Mouse (Mus musculus) cerebral cortex, adult 2 months (tissue): ENCODE measurements around the gene Actb.

Source experiments
- WGBS: fragments of 180-500 bp; shearing (Covaris S2); methylation state at CpG from one replicate; pipeline ENCODE4 v1.1.7; 2018; 5-methylcytosine and 5-hydroxymethylcytosine counted together

The Actb gene

DNA sequence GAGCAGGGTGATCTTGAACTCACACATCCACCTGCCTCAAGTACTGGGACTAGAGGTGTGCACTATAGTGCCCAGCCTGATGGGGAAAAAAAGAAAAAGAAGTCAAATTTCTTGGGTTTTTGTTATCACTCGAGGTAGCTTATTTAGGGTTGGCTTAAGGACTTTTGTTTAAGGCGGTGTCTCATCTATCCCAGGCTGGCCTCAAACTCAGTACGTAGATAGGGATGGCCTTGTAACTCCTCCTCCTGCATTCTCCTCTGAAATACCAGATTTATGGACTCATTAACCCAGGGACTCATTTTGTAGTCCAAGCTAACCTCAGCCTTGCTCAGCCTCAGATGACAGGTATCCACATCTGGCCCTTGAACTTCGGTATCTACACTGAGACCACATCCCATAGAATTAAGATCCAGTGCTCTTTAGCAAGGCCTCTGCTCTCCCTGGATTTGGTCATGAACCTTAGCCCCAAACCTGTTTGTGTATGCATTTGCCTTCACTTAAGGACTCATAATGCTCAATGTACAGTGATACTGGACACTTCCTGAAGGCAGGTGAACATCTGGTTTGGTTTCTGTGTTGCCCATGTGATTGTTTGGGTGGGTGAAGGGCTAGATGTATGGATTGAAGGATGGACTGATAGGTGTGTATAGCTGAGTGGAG, 4.6 kb downstream of the Actb start:
- 37% methylated on average over 4 of the region's 4 CpGs for WGBS

DNA sequence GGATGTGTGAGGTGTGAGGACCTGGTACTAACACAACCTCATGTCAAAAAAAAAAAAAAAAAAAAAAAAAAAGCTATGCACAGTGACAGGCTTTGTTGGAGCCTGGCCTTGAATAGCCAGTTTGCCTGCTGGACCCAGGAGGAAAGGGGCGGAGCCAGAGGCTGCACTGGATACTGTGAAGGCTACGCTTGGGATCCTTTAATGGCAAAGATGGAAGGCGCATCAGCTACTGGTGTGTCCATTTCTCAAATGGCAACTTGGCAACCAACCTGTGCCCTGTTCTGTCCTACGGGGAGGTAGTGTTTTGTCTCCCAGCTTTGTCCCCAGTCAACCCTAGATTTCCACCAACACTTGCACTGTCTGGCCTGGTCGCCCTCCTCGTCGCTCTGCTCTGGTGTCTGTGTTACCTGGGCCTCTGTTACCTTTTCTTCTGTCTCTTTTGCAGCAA, 5.2 kb downstream of the Actb start:
- 66% methylated on average over 7 of the region's 7 CpGs for WGBS

DNA sequence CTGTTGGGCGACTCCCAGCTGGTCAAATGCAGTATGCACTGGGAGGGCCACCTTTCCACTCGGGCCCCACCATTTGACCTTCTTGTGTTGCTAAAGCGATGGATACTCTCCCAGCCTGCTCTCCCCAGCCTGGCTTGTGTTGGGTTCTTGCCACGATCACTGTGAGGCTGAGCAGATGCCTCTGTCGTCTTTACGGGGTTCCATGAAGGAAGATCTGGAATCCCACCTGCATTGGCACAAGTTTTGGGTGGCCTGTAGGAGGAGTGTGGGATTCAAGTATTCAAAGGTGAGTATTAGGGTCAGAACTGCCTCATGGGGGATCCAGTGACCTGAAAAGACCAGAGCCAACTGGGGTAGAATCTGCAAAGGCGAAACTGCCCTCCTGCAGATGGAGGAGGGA, 5.9 kb downstream of the Actb start:
- WGBS = 40% methylated on average over 7 of the region's 7 CpGs

DNA sequence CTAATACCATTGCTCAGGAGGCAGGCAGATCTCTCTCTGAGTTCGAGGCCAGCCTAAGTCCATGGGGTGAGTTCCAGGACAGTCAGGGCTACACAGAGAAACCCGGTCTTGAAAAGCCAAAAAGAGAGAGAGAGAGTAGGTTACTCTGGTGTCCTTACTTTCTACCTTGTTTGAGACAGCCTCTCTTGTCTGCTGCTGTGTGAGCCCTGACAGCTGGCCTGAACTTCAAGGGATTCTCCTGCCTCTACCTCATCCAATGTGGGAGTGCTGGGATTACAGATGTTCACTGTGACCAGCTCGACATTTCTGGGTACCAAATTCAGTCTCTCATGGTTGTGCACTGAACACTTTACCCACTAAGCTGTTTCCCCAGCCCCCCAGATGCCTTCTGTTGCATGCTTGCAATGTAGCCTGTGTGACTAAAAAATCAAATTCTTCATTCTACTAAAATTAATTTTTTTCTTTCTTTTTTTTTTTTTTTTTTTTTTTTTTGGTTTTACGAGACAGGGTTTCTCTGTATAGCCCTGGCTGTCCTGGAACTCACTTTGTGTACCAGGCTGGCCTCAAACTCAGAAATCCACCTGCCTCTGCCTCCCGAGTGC, 6.5 kb downstream of the Actb start:
- WGBS = 48% methylated on average over 5 of the region's 5 CpGs

DNA sequence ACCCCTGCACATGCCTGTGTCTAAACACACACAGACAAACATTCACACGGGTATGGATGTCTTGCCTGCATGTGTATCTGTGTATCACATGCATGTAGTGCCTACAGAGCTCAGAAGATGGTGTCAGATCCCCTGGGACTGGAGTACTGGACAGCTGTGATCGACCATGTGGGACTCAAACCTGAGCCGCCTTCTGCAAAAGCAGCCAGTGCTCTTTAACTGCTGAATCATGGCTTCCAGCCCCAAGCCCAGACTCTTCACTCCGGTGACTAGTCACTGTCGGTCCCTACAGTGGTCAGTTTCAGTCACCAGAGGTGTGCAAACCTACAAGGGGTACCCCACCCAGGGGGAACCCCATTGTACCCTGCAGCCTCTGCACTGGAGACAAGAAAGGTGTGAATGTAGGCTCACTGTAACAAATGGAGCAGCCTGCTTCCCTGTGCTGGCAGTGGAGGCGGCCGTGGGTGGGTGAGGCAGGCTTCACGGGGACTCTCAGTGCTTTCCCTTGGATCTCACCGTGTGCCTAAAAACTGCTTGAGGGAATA, 7.4 kb downstream of the Actb start:
- 39% methylated on average over 9 of the region's 9 CpGs for WGBS

DNA sequence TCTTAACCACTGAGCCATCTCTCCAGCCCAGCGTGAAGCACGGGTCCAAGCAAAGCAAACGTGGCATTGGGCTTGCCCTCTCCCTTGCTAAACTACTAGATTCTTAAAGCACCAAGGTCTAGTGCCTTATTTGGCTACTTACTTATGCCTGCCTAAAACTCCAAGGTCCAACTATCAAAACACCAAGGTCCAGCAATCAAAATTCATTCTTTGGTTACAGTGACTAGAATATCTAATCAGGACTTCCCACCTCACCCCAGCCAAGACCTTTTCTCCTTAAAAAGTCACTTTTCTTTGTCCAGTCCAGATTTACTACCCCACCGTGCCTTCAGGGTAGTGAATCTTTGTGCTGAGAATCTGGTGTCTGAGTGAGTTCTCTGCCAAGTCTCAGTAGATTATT, 8.2 kb downstream of the Actb start:
- 73% methylated on average over 4 of the region's 4 CpGs for WGBS

DNA sequence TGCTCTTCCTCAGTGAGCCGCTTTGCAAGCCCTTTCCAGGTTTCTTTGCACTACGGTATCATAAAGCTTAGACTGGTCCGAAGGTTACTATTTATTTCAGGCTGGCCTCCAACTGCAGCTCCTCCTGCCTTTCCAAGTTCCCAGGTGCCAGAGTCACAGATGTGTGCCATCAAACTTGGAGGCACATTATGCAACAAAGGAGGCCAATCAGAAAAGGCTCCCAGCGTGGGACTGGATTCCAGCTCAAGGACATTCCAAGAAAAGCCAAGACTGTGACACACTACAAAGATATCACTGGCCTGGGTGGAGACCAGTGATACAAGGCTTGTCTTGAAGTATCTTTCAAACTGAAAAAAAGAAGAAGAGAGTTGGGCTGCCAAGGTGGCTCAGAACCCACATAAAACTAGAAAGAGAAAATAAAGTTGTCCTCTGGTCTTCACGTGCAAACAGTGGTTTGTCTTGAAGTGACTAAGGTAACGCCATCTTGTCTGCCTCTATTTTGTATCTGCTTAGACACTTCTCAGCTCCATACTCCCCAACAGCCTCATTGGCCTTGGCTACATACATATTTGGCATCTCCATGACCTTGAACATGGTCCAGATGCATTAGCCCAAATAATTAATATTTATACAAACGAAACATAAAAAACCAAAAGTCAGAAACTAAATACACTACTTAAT, 8.8 kb downstream of the Actb start:
- 85% methylated on average over 7 of the region's 7 CpGs for WGBS

DNA sequence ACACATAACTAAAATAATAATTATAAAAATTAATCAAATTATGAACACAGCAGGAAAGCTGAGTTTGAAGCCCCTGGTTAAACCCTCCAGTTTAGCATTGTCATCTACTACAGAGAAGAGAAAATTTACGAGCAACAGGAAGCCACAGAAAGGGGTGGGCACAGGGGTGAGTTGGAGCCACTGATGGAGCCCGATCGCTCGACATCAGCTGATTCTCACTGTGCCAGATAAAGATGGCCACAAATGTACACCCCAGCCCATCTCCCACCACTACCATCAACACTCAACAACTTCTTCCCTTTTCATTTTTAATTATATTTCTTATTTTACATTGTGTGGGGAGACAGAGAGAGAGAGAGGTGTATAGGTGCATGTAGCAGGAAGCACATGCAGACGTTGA, 9.8 kb downstream of the Actb start:
- WGBS = 76% methylated on average over 5 of the region's 5 CpGs

DNA sequence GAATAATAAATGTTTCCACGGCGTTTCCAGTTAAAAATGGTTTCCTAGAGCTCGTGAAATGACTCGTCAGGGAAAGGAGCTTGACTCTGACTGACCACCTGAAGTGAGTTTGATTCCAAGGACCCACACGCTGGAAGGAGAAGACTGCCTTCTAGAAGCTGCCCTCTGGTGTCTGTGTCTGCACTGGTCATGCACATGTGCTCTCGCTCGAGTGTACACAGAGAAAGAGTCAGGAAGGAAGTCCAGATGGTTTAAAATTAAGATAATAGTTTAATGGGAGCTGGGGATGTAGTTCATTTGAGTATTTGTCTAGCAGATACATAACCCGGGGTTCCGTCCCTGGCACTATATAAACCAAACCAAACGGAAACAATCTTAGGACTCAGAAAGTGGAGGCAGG, 10.4 kb downstream of the Actb start:
- WGBS = 70% methylated on average over 10 of the region's 10 CpGs

DNA sequence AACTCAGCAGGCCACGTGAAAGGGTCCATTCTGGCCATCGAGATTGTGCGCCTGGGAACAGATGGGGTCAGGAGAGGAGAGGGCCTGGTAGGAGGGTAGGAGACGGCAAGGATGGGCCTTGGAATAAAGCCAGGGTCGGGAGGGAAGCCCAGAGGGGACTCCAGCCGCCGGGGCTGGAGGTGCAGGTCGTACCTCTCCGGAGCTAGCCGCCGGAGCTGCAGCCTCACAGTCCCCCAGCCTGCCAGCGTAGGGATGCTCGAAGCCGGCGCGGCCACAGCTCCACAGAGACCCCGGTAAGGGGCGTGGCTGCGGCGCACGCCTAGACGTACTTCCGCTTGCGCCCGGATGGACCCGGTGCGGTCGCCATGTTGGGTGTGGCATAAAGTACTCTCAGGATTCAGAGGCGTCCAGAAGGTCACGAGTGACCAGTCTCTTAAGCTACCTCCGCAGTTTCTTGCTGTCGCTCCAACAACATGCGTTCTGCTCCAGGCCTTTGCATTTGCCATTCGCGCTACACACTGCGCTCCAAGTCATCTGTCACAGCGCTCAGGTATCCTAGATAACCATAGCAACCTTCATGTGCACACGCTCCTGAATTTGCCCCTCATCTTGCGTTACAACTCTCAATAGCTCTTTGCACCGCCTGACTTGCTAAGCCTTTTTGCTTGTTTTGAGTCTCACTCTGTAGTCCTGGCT, 11.5 kb downstream of the Actb start, which contains the start of gene Fbxl18:
Gene Fbxl18 (minus strand): TSS at position 504 of the 696 bp plus-strand sequence.
- WGBS = under 1% methylated on average over 40 of the region's 40 CpGs

DNA sequence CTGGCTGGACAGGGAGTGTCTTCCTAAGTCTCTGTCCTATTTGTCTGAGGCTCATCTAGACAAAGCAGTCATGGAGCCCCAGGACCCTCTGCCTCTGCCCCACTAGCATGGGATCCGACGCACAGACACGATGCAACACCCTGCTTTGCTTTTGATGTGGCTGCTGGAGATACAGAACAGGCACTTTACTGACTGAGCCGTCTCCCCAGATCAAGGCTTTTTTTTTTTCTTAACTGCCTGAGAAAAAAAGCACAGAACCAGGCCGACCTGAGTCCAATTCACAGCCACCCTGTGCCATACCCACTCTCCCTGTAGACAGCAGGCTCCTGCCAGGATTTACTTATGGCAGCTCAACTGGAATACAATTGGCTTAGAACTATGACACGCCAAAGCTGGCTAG, 15.2 kb downstream of the Actb start:
- WGBS = 77% methylated on average over 6 of the region's 6 CpGs

DNA sequence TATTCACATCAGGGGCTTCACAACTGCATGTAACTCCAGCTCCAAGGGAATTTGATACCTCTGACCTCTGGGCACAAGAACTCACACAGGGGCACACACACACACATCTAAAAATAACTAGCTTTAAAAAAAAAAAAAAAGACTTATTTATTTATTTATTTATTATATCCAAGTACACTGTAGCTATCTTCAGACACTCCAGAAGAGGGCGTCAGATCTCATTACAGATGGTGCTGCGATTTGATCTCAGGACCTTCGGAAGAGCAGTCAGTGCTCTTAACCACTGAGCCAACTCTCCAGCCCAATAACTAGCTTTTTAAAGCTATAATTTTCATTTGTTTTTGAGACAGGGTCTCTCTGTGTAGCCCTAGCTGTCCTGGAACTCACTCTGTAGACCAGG, 19.0 kb downstream of the Actb start:
- 89% methylated on average over 3 of the region's 3 CpGs for WGBS

DNA sequence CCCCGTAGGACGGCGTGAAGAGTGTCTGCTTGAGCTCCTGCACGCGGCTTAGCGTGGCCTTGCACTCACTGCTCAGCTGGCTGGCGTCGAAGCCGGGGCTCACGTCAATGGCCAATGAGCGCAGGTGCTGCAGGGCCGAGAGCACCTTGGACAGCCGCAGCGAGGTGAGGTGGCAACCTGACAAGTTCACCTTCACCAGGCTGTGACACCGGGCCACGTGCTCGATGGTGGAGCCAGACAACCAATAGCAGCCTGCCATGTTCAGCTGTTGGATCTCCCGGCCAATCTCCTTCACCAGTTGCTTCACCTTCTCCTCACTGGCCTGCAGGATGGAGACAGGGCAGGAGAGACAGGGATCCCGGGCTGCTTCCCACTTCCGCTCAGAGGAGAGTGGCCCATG, 19.8 kb downstream of the Actb start:
- WGBS = 93% methylated on average over 20 of the region's 20 CpGs

DNA sequence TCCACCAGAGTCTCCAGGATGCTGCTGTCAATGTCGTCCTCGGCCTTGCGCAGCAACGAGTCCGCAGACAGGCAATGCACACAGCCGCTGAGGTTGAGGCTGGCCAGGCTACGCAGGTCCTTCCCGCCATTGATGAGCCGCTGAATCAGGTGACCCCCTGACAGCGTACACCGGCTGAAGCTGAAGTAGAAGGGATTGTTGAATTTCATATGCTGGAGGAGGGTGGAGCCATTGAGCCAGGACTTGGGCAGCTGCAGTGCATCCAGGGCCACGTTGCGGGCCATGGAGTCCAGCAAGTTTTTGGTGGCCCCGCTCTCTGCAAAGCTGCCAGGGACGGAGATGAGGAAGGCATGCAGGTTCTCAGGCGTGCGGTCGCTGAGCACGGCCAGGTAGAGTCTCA, 20.4 kb downstream of the Actb start:
- WGBS = 95% methylated on average over 19 of the region's 19 CpGs

DNA sequence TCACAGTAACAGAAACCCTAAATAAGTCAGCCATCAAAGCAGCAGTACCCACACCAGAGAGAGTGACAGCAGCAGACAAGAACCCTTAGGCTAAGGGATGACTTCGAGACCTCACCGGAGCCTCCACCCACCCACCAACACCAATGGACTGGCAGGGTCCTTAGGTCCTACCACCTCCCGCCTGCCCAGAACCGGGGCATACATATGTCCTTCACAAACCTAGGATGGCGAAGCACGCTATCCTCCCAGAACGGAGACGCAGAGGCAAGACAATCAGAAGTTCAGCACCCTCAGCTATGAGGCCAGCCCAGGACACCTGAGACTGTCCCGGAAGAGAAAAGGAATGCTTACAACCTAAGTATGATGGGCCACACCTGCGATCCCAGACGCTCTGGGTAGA, 24.1 kb downstream of the Actb start:
- 97% methylated on average over 11 of the region's 11 CpGs for WGBS

DNA sequence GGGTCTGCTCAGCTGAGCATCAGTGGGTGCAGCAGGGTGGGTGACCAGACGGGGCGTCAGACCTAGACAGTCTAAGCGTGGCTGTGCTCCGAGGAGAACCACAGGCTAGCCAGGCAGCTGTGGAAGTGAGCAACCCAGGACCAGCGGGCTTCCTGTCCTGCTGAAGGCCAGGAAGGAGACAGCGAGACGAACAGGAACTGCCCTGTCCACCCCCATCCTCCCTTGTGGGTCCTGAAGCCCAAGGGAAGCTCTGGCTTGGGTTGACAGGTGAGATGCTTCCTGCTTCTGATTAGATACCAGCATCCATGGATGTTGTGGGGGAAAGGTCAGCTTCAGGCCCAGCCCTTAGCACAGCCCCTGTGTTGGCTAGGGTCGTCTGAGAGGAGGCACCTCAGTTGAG, 24.6 kb downstream of the Actb start:
- 76% methylated on average over 8 of the region's 8 CpGs for WGBS

DNA sequence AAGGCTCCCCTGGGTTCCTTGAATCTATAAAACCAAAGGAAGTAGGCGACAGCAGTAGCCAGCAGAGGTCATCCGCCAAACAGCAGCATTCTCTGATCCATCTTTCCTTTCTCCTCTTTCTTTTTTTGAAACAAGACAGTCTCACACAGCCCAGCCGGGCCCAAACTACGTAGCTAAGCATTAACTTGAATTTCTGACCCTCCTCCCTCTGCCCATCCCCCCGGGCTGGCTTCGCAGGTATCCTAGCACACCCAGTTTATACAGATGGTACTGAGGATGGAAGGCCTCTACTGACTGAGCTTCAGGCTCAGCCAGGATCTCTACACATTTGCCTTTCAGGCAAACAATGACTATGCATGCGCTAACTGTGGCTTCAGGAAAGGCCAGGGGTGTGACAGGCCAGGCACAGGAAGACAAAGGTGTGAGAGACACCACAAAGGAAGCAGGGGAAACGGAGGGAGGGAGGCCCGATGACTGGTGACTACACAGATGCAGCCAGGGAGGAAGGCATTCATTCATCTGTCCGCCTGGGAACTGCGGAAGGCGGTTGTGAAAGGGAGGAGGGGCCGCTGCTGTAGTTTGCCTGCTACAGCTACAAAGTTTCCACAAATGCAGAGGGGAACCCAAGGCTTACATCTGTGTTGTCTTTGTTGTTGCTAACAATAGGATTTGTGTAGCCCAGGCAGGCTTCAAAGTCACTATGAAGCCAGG, 25.6 kb downstream of the Actb start:
- 38% methylated on average over 13 of the region's 13 CpGs for WGBS

DNA sequence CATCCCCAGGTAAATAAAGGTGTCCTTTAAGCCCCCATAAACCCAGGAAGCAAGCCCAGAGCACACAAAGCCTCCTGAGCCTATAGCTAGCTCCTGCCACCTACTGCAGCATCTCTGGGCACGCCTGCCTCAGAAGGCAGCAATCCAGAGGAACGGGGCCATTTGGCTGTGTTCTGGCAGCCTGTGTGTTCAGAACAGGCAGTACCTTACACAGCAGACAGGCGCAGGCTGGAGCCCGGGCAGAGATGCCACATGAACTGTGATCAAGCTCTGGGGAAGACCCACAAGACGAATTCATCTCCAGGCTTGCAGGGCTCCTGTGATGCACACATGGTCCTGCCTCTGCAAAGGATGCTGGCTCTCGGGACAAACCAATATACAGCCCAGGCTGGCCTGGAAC, 26.3 kb downstream of the Actb start:
- 44% methylated on average over 6 of the region's 6 CpGs for WGBS

DNA sequence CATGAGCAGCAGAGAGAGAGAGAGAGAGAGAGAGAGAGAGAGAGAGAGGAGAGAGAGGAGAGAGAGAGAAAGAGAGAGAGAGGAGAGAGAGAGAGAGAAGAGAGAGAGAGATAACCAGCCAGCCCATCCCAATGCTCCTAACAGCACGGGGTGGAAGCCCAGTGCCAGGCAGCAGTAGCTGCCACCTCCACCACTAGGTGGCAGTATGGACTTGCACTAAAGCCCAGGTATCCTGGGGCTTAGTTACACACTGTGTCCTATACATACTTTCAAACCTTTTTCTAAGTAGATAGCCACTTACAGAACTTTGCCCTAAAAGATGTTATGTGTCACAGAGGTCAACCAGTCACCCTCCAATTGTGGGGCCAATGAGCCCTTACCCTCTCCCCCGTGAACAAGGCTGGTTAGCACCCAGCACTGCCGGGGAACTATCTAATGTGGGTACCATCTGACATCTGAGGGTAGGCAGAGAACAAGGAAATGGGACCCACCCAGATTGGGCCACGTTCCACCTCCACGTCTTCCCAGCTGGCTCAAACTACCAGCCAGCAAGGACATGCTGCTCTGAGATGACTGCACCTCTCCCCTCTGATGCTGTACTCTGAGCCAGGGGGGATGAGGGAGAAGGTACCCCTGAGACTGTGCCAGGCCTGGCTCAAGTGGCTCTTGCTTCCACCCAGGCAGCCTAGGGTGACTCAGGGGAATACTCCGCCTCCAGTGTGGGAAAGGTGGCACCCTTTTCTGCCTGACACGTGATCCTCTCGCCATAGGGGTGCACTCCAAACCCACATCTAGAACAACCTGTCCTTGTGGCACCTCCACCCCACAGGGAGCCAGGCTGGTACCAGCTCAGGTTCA, 27.0 kb downstream of the Actb start:
- 43% methylated on average over 8 of the region's 8 CpGs for WGBS

DNA sequence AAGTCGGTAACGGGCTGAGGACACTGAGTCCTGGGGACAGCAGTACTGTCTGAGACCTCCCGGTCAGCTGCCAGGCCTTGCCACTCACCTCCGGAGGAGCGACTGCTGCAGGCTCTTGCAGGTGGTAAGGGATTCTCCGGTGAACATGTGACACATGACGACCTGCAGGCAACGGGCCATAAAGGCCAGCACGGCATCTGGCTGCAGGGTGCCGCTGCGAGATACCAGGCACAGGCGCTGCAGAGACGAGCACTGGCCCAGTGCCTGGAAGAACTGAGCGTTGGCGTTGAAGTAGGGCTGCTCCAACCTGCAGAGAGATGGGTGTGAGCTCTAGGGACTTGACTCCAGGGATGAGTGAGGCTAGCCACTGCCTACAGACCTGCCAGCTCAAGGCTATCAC, 28.0 kb downstream of the Actb start:
- 47% methylated on average over 15 of the region's 15 CpGs for WGBS
